Mouse (Mus musculus) limb, embryonic 11.5 days (tissue): ENCODE results near the gene Degs1. TPM values are rescaled to one million over a fixed set of nuclear protein-coding genes. Genes with fewer than 3 reads are reported as not detected.

Source experiments
- ATAC-seq: fragments of 200-750 bp; cut with Nextera tagmentation; 2 replicates; pipeline ENCODE4 v1.8.0; 2017; ENCODE audit warnings: low read depth; ENCODE audit not compliant: insufficient number of reproducible peaks, low FRiP score, low TSS enrichment
- DNase-seq: peaks from one replicate; pipeline ENCODE4 v3.0.0-alpha.2; 2015; ENCODE audit warnings: low spot score
- H3K27ac ChIP-seq: fragments of 300-500 bp; sonication (generic); replicated peaks from 2 replicates; pipeline ENCODE4 v1.5.1; 2014; ENCODE audit warnings: low read depth, mild to moderate bottlenecking, low read length
- H3K27me3 ChIP-seq: fragments of 300-500 bp; sonication (generic); 2 replicates; pipeline ENCODE4 v1.6.1; 2014; ENCODE audit warnings: mild to moderate bottlenecking, low read length, mixed read lengths; ENCODE audit not compliant: control insufficient read depth, insufficient read depth
- H3K36me3 ChIP-seq: fragments of 300-500 bp; sonication (generic); 2 replicates; pipeline ENCODE4 v1.6.1; 2014; ENCODE audit warnings: mild to moderate bottlenecking, low read length, moderate library complexity, mixed read lengths; ENCODE audit not compliant: control insufficient read depth, insufficient read depth
- H3K4me1 ChIP-seq: fragments of 300-500 bp; sonication (generic); 2 replicates; pipeline ENCODE4 v1.6.1; 2014; ENCODE audit warnings: low read length, mixed read lengths; ENCODE audit not compliant: control insufficient read depth, insufficient read depth
- H3K4me2 ChIP-seq: fragments of 300-500 bp; sonication (generic); 2 replicates; pipeline ENCODE4 v1.6.1; 2014; ENCODE audit warnings: low read depth, mild to moderate bottlenecking, moderate library complexity; ENCODE audit not compliant: severe bottlenecking
- H3K4me3 ChIP-seq: fragments of 300-500 bp; sonication (generic); 2 replicates; pipeline ENCODE4 v1.5.1; 2014; ENCODE audit warnings: low read depth, low read length
- H3K9ac ChIP-seq: fragments of 300-500 bp; sonication (generic); 2 replicates; pipeline ENCODE4 v1.6.1; 2014; ENCODE audit warnings: mild to moderate bottlenecking, low read length
- H3K9me3 ChIP-seq: fragments of 300-500 bp; sonication (generic); 2 replicates; pipeline ENCODE4 v1.6.1; 2016; ENCODE audit warnings: low read length; ENCODE audit not compliant: control insufficient read depth
- WGBS: fragments of 180-500 bp; shearing (Covaris S2); extraction: QIAGEN DNeasy Blood & Tissue Kit; methylation state at CpG from one replicate; pipeline ENCODE4 v1.1.7; 2014; 5-methylcytosine and 5-hydroxymethylcytosine counted together
- polyA plus RNA-seq: library from polyadenylated mRNA; unstranded; fragments of >200 nt; fragmentation: Nextera tagmentation; extraction: Ambion mirVana; gene quantifications from 2 replicates; pipeline ENCODE4 v1.2.1, GENCODE M21; 2014

Gene Degs1
- polyA plus RNA-seq, 1 experiment from 2014 or later = 73.6 TPM

GRCm38 (mm10) chr1:182229381-182229780, 53.2 kb downstream of the Degs1 start:
- Histone ChIP-seq H3K4me1 (no peaks in the 10 kb centered on the region), H3K36me3 (no peaks in the 10 kb centered on the region), H3K27me3 (no peaks in the 10 kb centered on the region), H3K9me3 (no peaks in the 10 kb centered on the region), H3K27ac (no peak overlapping the region), H3K4me2 (no peak overlapping the region), H3K4me3 (no peak overlapping the region), H3K9ac (no peak overlapping the region)
- WGBS = 94% methylated on average over 4 of the region's 4 CpGs
- no peak for ATAC-seq
- no peak for DNase-seq

- 58% methylated on average over 12 of the region's 12 CpGs for WGBS
- no peak overlapping the region for H3K9ac ChIP-seq
These were observed 55.3 kb downstream of the Degs1 start for GRCm38 (mm10) chr1:182227141-182227963.

GRCm38 (mm10) chr1:182226261-182226660, 56.3 kb downstream of the Degs1 start:
- ATAC-seq (no peak), DNase-seq (no peak)
- H3K9ac ChIP-seq = no peak overlapping the region
- H3K4me1 ChIP-seq = no peaks in the 10 kb centered on the region
- no peaks in the 10 kb centered on the region for H3K27me3 ChIP-seq
- WGBS = 83% methylated on average over 9 of the region's 9 CpGs
- no peak overlapping the region for H3K27ac ChIP-seq
- no peaks in the 10 kb centered on the region for H3K9me3 ChIP-seq
- no peak overlapping the region for H3K4me3 ChIP-seq
- no peak overlapping the region for H3K4me2 ChIP-seq
- H3K36me3 ChIP-seq = no peaks in the 10 kb centered on the region

More at GRCm38 (mm10) chr1:182227141-182227963, 55.3 kb downstream of the Degs1 start:
- Histone ChIP-seq H3K36me3 (no peaks in the 10 kb centered on the region), H3K9me3 (no peaks in the 10 kb centered on the region), H3K4me3 (no peak overlapping the region), H3K4me1 (no peaks in the 10 kb centered on the region), H3K27me3 (no peaks in the 10 kb centered on the region), H3K27ac (no peak overlapping the region), H3K4me2 (no peak overlapping the region)
- ATAC-seq = no peak
- DNase-seq = no peak

Other genes with a start within 250 kb of the Degs1 start
- gene Srp9, start 158.1 kb downstream of the Degs1 start, polyA plus RNA-seq = 178 and 179 TPM in 2 replicates
- gene Vmn1r1, start 118.3 kb downstream of the Degs1 start, polyA plus RNA-seq = not detected in 2 replicates
- gene Fbxo28, start 58.8 kb upstream of the Degs1 start, polyA plus RNA-seq = 26.4 and 27.7 TPM in 2 replicates
- gene Trp53bp2, start 126.4 kb upstream of the Degs1 start, polyA plus RNA-seq = 41.5 and 46.6 TPM in 2 replicates
- 78.3 and 84.1 TPM in 2 replicates for gene Capn2, start 234.8 kb upstream of the Degs1 start, polyA plus RNA-seq